Mouse (Mus musculus) thymus, adult 2 months (tissue): ENCODE data around the gene Lyplal1.

Source experiments
- CTCF ChIP-seq: fragments of 200-500 bp; IDR thresholded peaks from 2 replicates; pipeline ENCODE4 v1.5.1; 2012; ENCODE audit warnings: mild to moderate bottlenecking, control low read depth, low read length, moderate library complexity, borderline replicate concordance; ENCODE audit not compliant: control insufficient read depth, poor library complexity, insufficient read depth; ENCODE audit errors: extremely low read depth
- POLR2A ChIP-seq: fragments of 200-500 bp; IDR thresholded peaks from 2 replicates; pipeline ENCODE4 v1.6.1; 2012; ENCODE audit warnings: mild to moderate bottlenecking, low read length, control low read depth, moderate library complexity; ENCODE audit not compliant: control insufficient read depth, poor library complexity, insufficient read depth; ENCODE audit errors: extremely low read depth

DNA sequence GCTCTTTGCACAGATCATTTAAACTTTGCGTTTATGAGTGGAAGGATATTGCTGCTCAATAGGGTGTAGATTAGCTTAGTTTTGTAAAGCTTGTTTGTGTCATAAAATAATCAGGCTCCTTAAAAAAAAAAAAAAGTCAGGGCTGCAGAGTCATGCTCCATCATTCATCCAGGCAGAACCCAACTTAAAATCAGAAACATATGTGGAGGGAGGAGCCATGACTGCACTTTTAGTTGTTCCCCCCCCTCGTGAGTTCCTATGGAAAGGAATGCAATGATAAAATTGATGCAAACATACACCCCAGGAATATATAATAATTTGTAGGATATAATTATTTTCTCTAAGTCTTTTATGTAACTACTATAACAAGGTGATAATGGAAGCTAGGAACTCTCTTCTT, 46.5 kb upstream of the Lyplal1 start:
- TF ChIP-seq CTCF (no peak), POLR2A (no peak)
